Mouse (Mus musculus) MEL (cell line): ENCODE data around the gene Adprh.

Experiments used
- CTCF ChIP-seq, 3 experiments: IDR thresholded peaks in 2 of 3; conservative IDR thresholded peaks in 1 of 3; 2 replicates each; pipeline ENCODE4 v1.5.1; 2011 to 2012; ENCODE audit warnings: low read length in 3 of 3, low read depth in 2 of 3, mild to moderate bottlenecking in 2 of 3, improper control_type of control experiment in 1 of 3, inconsistent platforms in 1 of 3, mixed read lengths in 1 of 3, moderate library complexity in 1 of 3; ENCODE audit not compliant: control insufficient read depth in 1 of 3, insufficient read depth in 1 of 3, poor library complexity in 1 of 3, severe bottlenecking in 1 of 3
- EP300 ChIP-seq, 2 experiments: IDR thresholded peaks; 2 replicates each; pipeline ENCODE4 v1.6.1; 2011; ENCODE audit warnings: improper control_type of control experiment in 2 of 2, low read length in 2 of 2, low read depth in 1 of 2, mild to moderate bottlenecking in 1 of 2
- JUND ChIP-seq: IDR thresholded peaks from 2 replicates; pipeline ENCODE4 v1.6.1; 2011; ENCODE audit warnings: low read depth, mild to moderate bottlenecking, improper control_type of control experiment, low read length
- MXI1 ChIP-seq: IDR thresholded peaks from 2 replicates; pipeline ENCODE4 v1.6.1; 2011; ENCODE audit warnings: mild to moderate bottlenecking, low read depth, low read length, improper control_type of control experiment
- POLR2A ChIP-seq, 2 experiments: IDR thresholded peaks; 2 replicates each; pipeline ENCODE4 v1.6.1; 2011 to 2012; ENCODE audit warnings: low read length in 2 of 2, mild to moderate bottlenecking in 2 of 2, control low read depth in 1 of 2, improper control_type of control experiment in 1 of 2, low read depth in 1 of 2, moderate library complexity in 1 of 2; ENCODE audit not compliant: control insufficient read depth in 1 of 2, insufficient read depth in 1 of 2, poor library complexity in 1 of 2
- TBP ChIP-seq: IDR thresholded peaks from 2 replicates; pipeline ENCODE4 v1.8.0; 2011; ENCODE audit warnings: low read depth, low read length, improper control_type of control experiment
- UBTF ChIP-seq: IDR thresholded peaks from 2 replicates; pipeline ENCODE4 v1.6.1; 2012; ENCODE audit warnings: low read depth, mild to moderate bottlenecking, inconsistent platforms, low read length, improper control_type of control experiment, moderate library complexity, borderline replicate concordance; ENCODE audit not compliant: insufficient read depth
- ZKSCAN1 ChIP-seq: IDR thresholded peaks from 2 replicates; pipeline ENCODE4 v1.6.1; 2012; ENCODE audit warnings: low read depth, mild to moderate bottlenecking, inconsistent platforms, low read length, improper control_type of control experiment, moderate library complexity

- TF ChIP-seq CTCF (IDR thresholded peaks at IDR 0.05 in 2 of 3, conservative IDR thresholded peaks at IDR 0.05 in 1 of 3; ENCODE audit: control insufficient read depth in 1 of 3, insufficient read depth in 1 of 3, low read depth in 2 of 3, low read length in 3 of 3, poor library complexity in 1 of 3, severe bottlenecking in 1 of 3) (no peak), POLR2A (IDR thresholded peaks at IDR 0.05; ENCODE audit: control insufficient read depth in 1 of 2, insufficient read depth in 1 of 2, low read depth in 1 of 2, low read length in 2 of 2, poor library complexity in 1 of 2) (no peak), EP300 (IDR thresholded peaks at IDR 0.05; ENCODE audit: low read depth in 1 of 2, low read length in 2 of 2) (no peak), JUND (no peak), TBP (no peak), MXI1 (no peak), ZKSCAN1 (no peak), UBTF (no peak)
These were observed 57.3 kb downstream of the Adprh start for GRCm38 (mm10) chr16:38395060-38395730.
